Mouse (Mus musculus) midbrain, embryonic 16.5 days (tissue): ENCODE measurements around the gene Pdgfd. TPM values are rescaled to one million over a fixed set of nuclear protein-coding genes. Genes with fewer than 3 reads are reported as not detected.

Experiments used
- ATAC-seq: fragments of 200-750 bp; cut with Nextera tagmentation; 2 replicates; pipeline ENCODE4 v1.8.0; 2017; ENCODE audit warnings: moderate TSS enrichment
- H3K27ac ChIP-seq: fragments of 300-500 bp; sonication (generic); 2 replicates; pipeline ENCODE4 v1.5.1; 2014; ENCODE audit warnings: mild to moderate bottlenecking, low read length, mixed read lengths
- H3K27me3 ChIP-seq: fragments of 300-500 bp; sonication (generic); 2 replicates; pipeline ENCODE4 v1.6.1; 2014; ENCODE audit warnings: low read depth, low read length, mixed read lengths; ENCODE audit not compliant: control insufficient read depth, insufficient read depth
- H3K36me3 ChIP-seq: fragments of 300-500 bp; sonication (generic); 2 replicates; pipeline ENCODE4 v1.6.1; 2014; ENCODE audit warnings: mild to moderate bottlenecking, low read length, moderate library complexity, mixed read lengths; ENCODE audit not compliant: control insufficient read depth, insufficient read depth
- H3K4me1 ChIP-seq: fragments of 300-500 bp; sonication (generic); 2 replicates; pipeline ENCODE4 v1.6.1; 2014; ENCODE audit warnings: mild to moderate bottlenecking, low read length, mixed read lengths; ENCODE audit not compliant: control insufficient read depth, insufficient read depth
- H3K4me2 ChIP-seq: fragments of 300-500 bp; sonication (generic); 2 replicates; pipeline ENCODE4 v1.6.1; 2014; ENCODE audit warnings: mild to moderate bottlenecking, low read length, mixed read lengths
- H3K4me3 ChIP-seq: fragments of 300-500 bp; sonication (generic); 2 replicates; pipeline ENCODE4 v1.5.1; 2014; ENCODE audit warnings: low read depth, mild to moderate bottlenecking, low read length, moderate library complexity, mixed read lengths
- H3K9ac ChIP-seq: fragments of 300-500 bp; sonication (generic); 2 replicates; pipeline ENCODE4 v1.6.1; 2014; ENCODE audit warnings: low read depth, low read length, mixed read lengths
- H3K9me3 ChIP-seq: fragments of 300-500 bp; sonication (generic); replicated peaks from 2 replicates; pipeline ENCODE4 v1.6.1; 2014; ENCODE audit warnings: mild to moderate bottlenecking, low read length, mixed read lengths; ENCODE audit not compliant: control insufficient read depth, poor library complexity, severe bottlenecking
- WGBS: fragments of 180-500 bp; shearing (Covaris S2); extraction: QIAGEN DNeasy Blood & Tissue Kit; methylation state at CpG from one replicate; pipeline ENCODE4 v1.1.7; 2014; 5-methylcytosine and 5-hydroxymethylcytosine counted together
- polyA plus RNA-seq: library from polyadenylated mRNA; unstranded; fragments of >200 nt; fragmentation: Nextera tagmentation; extraction: Ambion mirVana; gene quantifications from 2 replicates; pipeline ENCODE4 v1.2.1, GENCODE M21; 2015

Gene Pdgfd
- polyA plus RNA-seq, 1 experiment from 2014 or later: 3.1 TPM

- no peaks in the 10 kb centered on the region for H3K9me3 ChIP-seq
- H3K4me2 ChIP-seq: no peak overlapping the region
- H3K4me3 ChIP-seq: no peak overlapping the region
- H3K27ac ChIP-seq: no peak overlapping the region
- 84% methylated on average over 2 of the region's 2 CpGs for WGBS
- no peak for ATAC-seq
- H3K9ac ChIP-seq: no peak overlapping the region
- H3K36me3 ChIP-seq: no peaks in the 10 kb centered on the region
- H3K4me1 ChIP-seq: no peaks in the 10 kb centered on the region
- H3K27me3 ChIP-seq: no peaks in the 10 kb centered on the region
These were observed 192.4 kb downstream of the Pdgfd start for GRCm38 (mm10) chr9:6360795-6361194.

GRCm38 (mm10) chr9:6366550-6366949 lies 198.2 kb downstream of the Pdgfd start:
- no peaks in the 10 kb centered on the region for H3K9me3 ChIP-seq
- H3K4me3 ChIP-seq: no peak overlapping the region
- H3K27ac ChIP-seq: no peak overlapping the region
- 85% methylated on average over 1 of the region's 1 CpGs for WGBS
- no peak overlapping the region for H3K4me2 ChIP-seq
- no peaks in the 10 kb centered on the region for H3K27me3 ChIP-seq
- no peaks in the 10 kb centered on the region for H3K36me3 ChIP-seq
- no peak for ATAC-seq
- H3K9ac ChIP-seq: no peak overlapping the region
- no peaks in the 10 kb centered on the region for H3K4me1 ChIP-seq

- no peaks in the 10 kb centered on the region for H3K4me1 ChIP-seq
- H3K9me3 ChIP-seq: no peaks in the 10 kb centered on the region
- H3K27ac ChIP-seq: no peak overlapping the region
- no peak overlapping the region for H3K9ac ChIP-seq
- 76% methylated on average over 1 of the region's 1 CpGs for WGBS
- H3K4me2 ChIP-seq: no peak overlapping the region
- no peak overlapping the region for H3K4me3 ChIP-seq
- no peak for ATAC-seq
- no peaks in the 10 kb centered on the region for H3K27me3 ChIP-seq
- H3K36me3 ChIP-seq: no peaks in the 10 kb centered on the region
These were observed 233.4 kb downstream of the Pdgfd start for GRCm38 (mm10) chr9:6401764-6402163.

- WGBS: 68% methylated on average over 3 of the region's 3 CpGs
- H3K4me3 ChIP-seq: no peak overlapping the region
- 0 out of 2 replicates have a peak, but pooled peaks have one; percentile 30 for ATAC-seq
- H3K27ac ChIP-seq: no peak overlapping the region
- no peaks in the 10 kb centered on the region for H3K36me3 ChIP-seq
- H3K27me3 ChIP-seq: no peaks in the 10 kb centered on the region
- H3K9ac ChIP-seq: no peak overlapping the region
- peaks cover 4% of the 10 kb centered on the region; the same call in 1 of the 2 replicates for H3K4me1 ChIP-seq
- no peaks in the 10 kb centered on the region for H3K9me3 ChIP-seq
- H3K4me2 ChIP-seq: no peak overlapping the region
These were observed 238.2 kb downstream of the Pdgfd start for GRCm38 (mm10) chr9:6406535-6406934.

- Histone ChIP-seq H3K27ac (no peak overlapping the region), H3K4me3 (no peak overlapping the region), H3K4me2 (no peak overlapping the region), H3K9ac (no peak overlapping the region), H3K9me3 (no peaks in the 10 kb centered on the region), H3K4me1 (peaks cover 4% of the 10 kb centered on the region; the same call in 1 of the 2 replicates), H3K27me3 (no peaks in the 10 kb centered on the region), H3K36me3 (no peaks in the 10 kb centered on the region)
- ATAC-seq: peak; percentile 83
- 39% methylated on average over 4 of the region's 4 CpGs for WGBS
These were observed 239.6 kb downstream of the Pdgfd start for GRCm38 (mm10) chr9:6407972-6408371.

- H3K36me3 ChIP-seq: no peaks in the 10 kb centered on the region
- H3K4me1 ChIP-seq: no peaks in the 10 kb centered on the region
- H3K9me3 ChIP-seq: no peaks in the 10 kb centered on the region
- no peak overlapping the region for H3K9ac ChIP-seq
- no peaks in the 10 kb centered on the region for H3K27me3 ChIP-seq
- no peak overlapping the region for H3K4me3 ChIP-seq
- no peak for ATAC-seq
- no peak overlapping the region for H3K27ac ChIP-seq
- H3K4me2 ChIP-seq: no peak overlapping the region
These were observed 256.2 kb downstream of the Pdgfd start for GRCm38 (mm10) chr9:6424606-6425005.

Other genes with a start within 250 kb of the Pdgfd start
- not detected in 2 replicates for gene Ddi1, start 101.3 kb downstream of the Pdgfd start, polyA plus RNA-seq